Mouse (Mus musculus): ENCODE measurements around the gene Gm17482.

Gm17482 gene

DNA sequence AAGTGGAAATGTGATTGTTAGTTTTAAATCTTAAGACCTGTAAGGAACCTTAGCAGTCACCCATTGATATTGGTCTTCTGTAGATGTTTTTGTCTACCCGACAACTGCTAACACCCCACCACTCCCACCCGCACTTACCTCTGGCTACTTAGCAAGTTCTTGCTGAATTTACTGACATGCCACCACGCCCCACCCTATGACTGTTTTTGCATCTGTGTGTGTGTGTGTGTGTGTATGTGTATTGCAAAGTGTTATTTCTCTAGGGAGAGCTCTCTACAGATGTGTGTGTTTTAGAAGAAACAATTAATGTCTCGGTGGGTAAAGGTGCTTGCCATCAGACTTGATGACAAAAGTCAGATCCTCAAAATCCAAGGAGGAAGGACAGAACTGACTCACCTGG is at the start of gene Gm17482:
Gene Gm17482, plus strand, starts transcription at position 301 of the 400 bp plus-strand sequence.
- H3K36me3 ChIP-seq (ENCODE audit: control insufficient read depth, insufficient read depth, low read length, poor library complexity, severe bottlenecking), result no peaks in the 10 kb centered on the region
- DNase-seq (ENCODE audit: low read depth, low spot score), result no peak
- no peaks in the 10 kb centered on the region for H3K27me3 ChIP-seq (ENCODE audit: control insufficient read depth, insufficient read depth, low read length, poor library complexity, severe bottlenecking)

DNA sequence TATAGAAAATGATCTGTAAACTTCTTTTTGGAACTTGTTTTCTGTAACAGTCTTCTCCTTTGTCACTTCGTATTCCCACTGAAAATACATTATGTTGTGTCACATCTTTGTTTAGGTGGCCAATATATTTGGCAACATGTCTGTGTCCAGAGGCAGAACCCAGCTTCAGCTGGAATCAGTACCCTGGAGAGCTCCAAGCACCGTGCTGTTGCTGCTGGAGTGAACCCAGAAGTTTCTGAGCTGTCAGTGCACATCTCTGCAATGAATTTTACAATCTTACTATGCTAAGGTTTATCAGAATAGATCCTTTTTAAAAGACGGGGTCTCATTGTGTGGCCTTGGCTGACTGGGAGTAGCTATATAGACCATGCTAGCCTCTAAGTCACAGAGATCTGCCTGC is 48.3 kb upstream of the Gm17482 start:
- no peaks in the 10 kb centered on the region for H3K27me3 ChIP-seq (ENCODE audit: control insufficient read depth, insufficient read depth, low read length, poor library complexity, severe bottlenecking)
- DNase-seq (ENCODE audit: low read depth, low spot score), result peak; percentile 8
- H3K36me3 ChIP-seq (ENCODE audit: control insufficient read depth, insufficient read depth, low read length, poor library complexity, severe bottlenecking), result no peaks in the 10 kb centered on the region

- H3K27me3 ChIP-seq (ENCODE audit: control insufficient read depth, insufficient read depth, low read length, poor library complexity, severe bottlenecking), result no peaks in the 10 kb centered on the region
- DNase-seq (ENCODE audit: low read depth, low spot score), result no peak
- H3K36me3 ChIP-seq (ENCODE audit: control insufficient read depth, insufficient read depth, low read length, poor library complexity, severe bottlenecking), result no peaks in the 10 kb centered on the region
These were observed 46.0 kb upstream of the Gm17482 start for GRCm38 (mm10) chr6:115181094-115181493.

- Histone ChIP-seq H3K36me3 (ENCODE audit: control insufficient read depth, insufficient read depth, low read length, poor library complexity, severe bottlenecking) (no peaks in the 10 kb centered on the region), H3K27me3 (ENCODE audit: control insufficient read depth, insufficient read depth, low read length, poor library complexity, severe bottlenecking) (no peaks in the 10 kb centered on the region)
- no peak for DNase-seq (ENCODE audit: low read depth, low spot score)
These were observed 36.0 kb upstream of the Gm17482 start for GRCm38 (mm10) chr6:115191111-115191510.

GRCm38 (mm10) chr6:115200753-115201152 is 26.4 kb upstream of the Gm17482 start:
- Histone ChIP-seq H3K36me3 (ENCODE audit: control insufficient read depth, insufficient read depth, low read length, poor library complexity, severe bottlenecking) (no peaks in the 10 kb centered on the region), H3K27me3 (ENCODE audit: control insufficient read depth, insufficient read depth, low read length, poor library complexity, severe bottlenecking) (no peaks in the 10 kb centered on the region)
- DNase-seq (ENCODE audit: low read depth, low spot score), result no peak

GRCm38 (mm10) chr6:115203029-115203428 is 24.1 kb upstream of the Gm17482 start:
- Histone ChIP-seq H3K36me3 (ENCODE audit: control insufficient read depth, insufficient read depth, low read length, poor library complexity, severe bottlenecking) (no peaks in the 10 kb centered on the region), H3K27me3 (ENCODE audit: control insufficient read depth, insufficient read depth, low read length, poor library complexity, severe bottlenecking) (no peaks in the 10 kb centered on the region)
- no peak for DNase-seq (ENCODE audit: low read depth, low spot score)

DNA sequence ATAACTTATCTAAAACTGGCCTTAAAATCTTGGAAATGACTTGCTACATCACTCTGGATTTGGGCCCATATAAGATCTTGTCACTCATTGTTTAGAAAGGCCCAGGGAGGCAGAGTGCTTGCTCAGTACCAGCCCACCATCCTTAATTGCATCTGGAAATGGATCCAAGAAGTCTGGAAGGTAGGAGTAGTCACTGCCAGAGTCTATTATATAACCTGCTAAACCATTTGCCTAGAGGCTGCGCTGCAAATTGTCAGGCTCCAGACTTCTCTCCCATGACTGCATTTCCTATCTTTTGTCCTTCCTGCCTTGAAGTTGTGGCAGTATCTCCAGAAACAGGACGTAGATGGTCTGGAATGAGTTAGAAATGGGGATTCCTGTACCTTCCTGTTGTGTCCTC is 17.0 kb upstream of the Gm17482 start:
- Histone ChIP-seq H3K36me3 (ENCODE audit: control insufficient read depth, insufficient read depth, low read length, poor library complexity, severe bottlenecking) (no peaks in the 10 kb centered on the region), H3K27me3 (ENCODE audit: control insufficient read depth, insufficient read depth, low read length, poor library complexity, severe bottlenecking) (no peaks in the 10 kb centered on the region)
- no peak for DNase-seq (ENCODE audit: low read depth, low spot score)

GRCm38 (mm10) chr6:115210820-115211219 is 16.3 kb upstream of the Gm17482 start:
- no peak for DNase-seq (ENCODE audit: low read depth, low spot score)
- H3K36me3 ChIP-seq (ENCODE audit: control insufficient read depth, insufficient read depth, low read length, poor library complexity, severe bottlenecking), result no peaks in the 10 kb centered on the region

GRCm38 (mm10) chr6:115212132-115212903 is 14.8 kb upstream of the Gm17482 start:
- no peak for DNase-seq (ENCODE audit: low read depth, low spot score)
- Histone ChIP-seq H3K36me3 (ENCODE audit: control insufficient read depth, insufficient read depth, low read length, poor library complexity, severe bottlenecking) (no peaks in the 10 kb centered on the region), H3K27me3 (ENCODE audit: control insufficient read depth, insufficient read depth, low read length, poor library complexity, severe bottlenecking) (no peaks in the 10 kb centered on the region)

More at GRCm38 (mm10) chr6:115210820-115211219, 16.3 kb upstream of the Gm17482 start:
- H3K27me3 ChIP-seq (ENCODE audit: control insufficient read depth, insufficient read depth, low read length, poor library complexity, severe bottlenecking), result no peaks in the 10 kb centered on the region

DNA sequence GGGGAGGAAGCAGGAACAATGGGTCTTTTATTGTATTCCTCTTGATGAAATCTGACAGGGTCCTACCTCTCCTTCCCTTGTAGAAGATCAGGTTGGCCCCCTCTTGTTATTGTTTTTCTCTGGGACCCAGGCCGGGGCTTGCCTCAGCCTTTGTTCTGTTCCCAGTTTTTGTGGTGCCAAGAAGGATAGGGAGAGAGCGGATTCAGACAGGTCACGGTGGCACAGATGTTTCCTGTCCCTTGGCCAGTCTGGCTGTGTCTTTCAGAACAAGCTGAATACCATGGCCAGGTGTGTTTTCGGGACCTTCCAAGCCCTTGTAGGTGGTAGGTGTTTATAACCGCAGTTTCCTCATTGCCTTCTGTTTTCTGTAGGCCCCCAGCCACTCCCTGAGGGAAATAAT is 14.0 kb upstream of the Gm17482 start:
- no peaks in the 10 kb centered on the region for H3K27me3 ChIP-seq (ENCODE audit: control insufficient read depth, insufficient read depth, low read length, poor library complexity, severe bottlenecking)
- no peaks in the 10 kb centered on the region for H3K36me3 ChIP-seq (ENCODE audit: control insufficient read depth, insufficient read depth, low read length, poor library complexity, severe bottlenecking)
- no peak for DNase-seq (ENCODE audit: low read depth, low spot score)

GRCm38 (mm10) chr6:115221215-115221641 is 5.9 kb upstream of the Gm17482 start:
- DNase-seq (ENCODE audit: low read depth, low spot score), result no peak
- Histone ChIP-seq H3K27me3 (ENCODE audit: control insufficient read depth, insufficient read depth, low read length, poor library complexity, severe bottlenecking) (no peaks in the 10 kb centered on the region), H3K36me3 (ENCODE audit: control insufficient read depth, insufficient read depth, low read length, poor library complexity, severe bottlenecking) (no peaks in the 10 kb centered on the region)

DNA sequence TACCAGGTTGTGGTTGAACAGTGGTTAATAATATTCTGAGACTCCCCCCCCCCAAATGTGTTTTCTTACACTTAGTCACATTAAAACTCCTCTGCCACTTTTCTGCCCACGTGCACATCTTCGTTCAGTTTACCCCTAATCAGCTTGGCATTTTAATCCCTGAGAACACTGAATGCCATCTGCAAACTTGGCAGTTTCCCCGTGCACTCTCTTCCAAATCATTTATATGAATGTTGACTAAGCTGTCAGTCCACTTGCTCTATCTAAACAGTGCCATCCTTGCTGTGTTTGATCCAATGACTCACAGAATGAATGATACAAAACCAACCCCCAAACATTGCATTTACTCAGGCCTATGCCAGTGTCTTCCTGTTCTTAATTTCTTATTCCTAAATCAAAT is 1.6 kb upstream of the Gm17482 start:
- no peaks in the 10 kb centered on the region for H3K27me3 ChIP-seq (ENCODE audit: control insufficient read depth, insufficient read depth, low read length, poor library complexity, severe bottlenecking)
- no peak for DNase-seq (ENCODE audit: low read depth, low spot score)
- no peaks in the 10 kb centered on the region for H3K36me3 ChIP-seq (ENCODE audit: control insufficient read depth, insufficient read depth, low read length, poor library complexity, severe bottlenecking)

DNA sequence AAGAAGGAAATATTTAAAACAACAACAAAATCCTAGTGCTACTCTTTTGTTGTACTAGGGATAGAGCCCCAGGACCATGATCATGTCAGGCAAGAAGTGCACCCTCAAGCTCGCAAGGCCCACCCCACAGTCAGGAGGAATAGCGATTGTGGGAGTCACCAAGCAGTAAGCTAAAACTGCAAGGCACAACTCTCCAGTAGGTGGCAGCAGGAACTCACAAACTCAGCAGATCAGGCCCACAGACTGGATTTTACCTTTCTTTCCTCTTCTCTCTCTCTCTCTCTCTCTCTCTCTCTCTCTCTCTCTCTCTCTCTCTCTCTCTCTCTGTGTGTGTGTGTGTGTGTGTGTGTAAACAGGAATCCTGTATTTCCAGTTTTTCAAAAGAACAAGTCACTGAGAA is 386 bp downstream of the Gm17482 start:
- Histone ChIP-seq H3K27me3 (ENCODE audit: control insufficient read depth, insufficient read depth, low read length, poor library complexity, severe bottlenecking) (no peaks in the 10 kb centered on the region), H3K36me3 (ENCODE audit: control insufficient read depth, insufficient read depth, low read length, poor library complexity, severe bottlenecking) (no peaks in the 10 kb centered on the region)
- DNase-seq (ENCODE audit: low read depth, low spot score), result peak; percentile 72

DNA sequence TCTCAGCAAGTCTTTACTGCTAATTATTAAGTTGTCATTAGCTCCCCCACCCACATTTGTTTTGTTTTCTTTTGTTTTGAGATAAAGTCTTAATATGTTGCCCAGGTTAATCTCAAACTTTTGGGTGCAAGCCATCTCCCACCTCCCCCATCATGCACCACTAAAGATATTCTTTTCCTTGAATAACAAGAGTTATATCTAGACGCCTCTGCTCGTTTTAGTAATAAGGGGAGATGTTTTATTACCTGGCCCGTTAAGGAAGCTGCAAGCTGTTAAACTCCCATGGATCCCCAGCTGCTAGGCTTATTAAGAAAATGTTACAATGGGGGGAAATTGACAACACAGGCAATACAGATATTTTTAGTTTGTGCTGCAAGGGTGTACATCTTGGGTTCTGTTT is 3.4 kb downstream of the Gm17482 start:
- no peaks in the 10 kb centered on the region for H3K27me3 ChIP-seq (ENCODE audit: control insufficient read depth, insufficient read depth, low read length, poor library complexity, severe bottlenecking)
- no peak for DNase-seq (ENCODE audit: low read depth, low spot score)

DNA sequence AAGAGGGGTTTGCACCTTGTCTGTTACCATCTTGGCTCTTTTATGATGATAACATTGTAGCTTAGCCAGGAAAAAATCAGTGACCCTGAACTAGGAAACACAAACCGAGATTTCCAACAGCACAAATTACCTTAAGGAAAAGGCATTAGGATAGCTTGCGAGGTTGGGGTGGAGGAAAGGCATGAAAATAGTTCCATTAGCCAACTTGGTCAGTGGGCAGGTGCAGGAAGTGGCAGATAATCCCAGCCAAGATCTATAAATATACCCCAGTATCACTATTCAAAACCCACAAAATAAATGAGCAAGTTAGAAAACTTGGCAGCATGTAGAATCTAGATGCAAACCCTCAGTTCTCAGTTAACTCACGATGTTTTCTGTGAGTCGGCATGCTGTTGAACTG is 4.7 kb downstream of the Gm17482 start:
- no peaks in the 10 kb centered on the region for H3K36me3 ChIP-seq (ENCODE audit: control insufficient read depth, insufficient read depth, low read length, poor library complexity, severe bottlenecking)
- no peak for DNase-seq (ENCODE audit: low read depth, low spot score)
- H3K27me3 ChIP-seq (ENCODE audit: control insufficient read depth, insufficient read depth, low read length, poor library complexity, severe bottlenecking), result no peaks in the 10 kb centered on the region

More for the DNA sequence above, 3.4 kb downstream of the Gm17482 start:
- no peaks in the 10 kb centered on the region for H3K36me3 ChIP-seq (ENCODE audit: control insufficient read depth, insufficient read depth, low read length, poor library complexity, severe bottlenecking)

- no peaks in the 10 kb centered on the region for H3K27me3 ChIP-seq (ENCODE audit: control insufficient read depth, insufficient read depth, low read length, poor library complexity, severe bottlenecking)
- no peaks in the 10 kb centered on the region for H3K36me3 ChIP-seq (ENCODE audit: control insufficient read depth, insufficient read depth, low read length, poor library complexity, severe bottlenecking)
- no peak for DNase-seq (ENCODE audit: low read depth, low spot score)
These were observed 5.4 kb downstream of the Gm17482 start for GRCm38 (mm10) chr6:115232562-115232961.

All from splenic B cell, adult 2 months (primary cell).